Comparison of ENCODE assay signal across 8 mouse cellular contexts in genomic region chr13:45000836-45001227, GRCm38 (mm10). TPM values are rescaled to one million over a fixed set of nuclear protein-coding genes. Genes with fewer than 3 reads are reported as not detected.
A peak's percentile ranks its signal among the peaks of the same experiment; 100 is the strongest.
DNase-seq lines count a peak whose midpoint lies in the region; ATAC-seq and TF ChIP-seq lines count a peak whose summit lies in the region.

No protein-coding gene starts in this region.

- peak overlapping the region; percentile 88 for H3K27ac ChIP-seq in brown adipose tissue, adult 24 weeks (replicated peaks; ENCODE audit: low read depth, low read length)
- no peak overlapping the region for H3K27ac ChIP-seq in hindbrain, embryonic 12.5 days
- H3K27ac ChIP-seq in liver, adult 2 months (replicated peaks; ENCODE audit: insufficient read depth, low read depth, low read length), result peak overlapping the region; percentile 99; the same call in 1 of the 2 replicates
- H3K27ac ChIP-seq in midbrain, postnatal 0 days (ENCODE audit: low read depth, low read length), result no peak overlapping the region

- peak overlapping the region; percentile 83 for H3K4me3 ChIP-seq in brown adipose tissue, adult 24 weeks (ENCODE audit: insufficient read depth, low read depth, low read length)
- H3K4me3 ChIP-seq in hindbrain, embryonic 12.5 days, result peak overlapping the region; percentile 84
- peak overlapping the region; percentile 95; the same call in 1 of the 2 replicates for H3K4me3 ChIP-seq in liver, adult 2 months (ENCODE audit: insufficient read depth, low read depth, low read length)
- peak overlapping the region; percentile 69 for H3K4me3 ChIP-seq in midbrain, postnatal 0 days (ENCODE audit: low read depth, low read length)

- ATAC-seq in erythroid progenitor cell, adult 5-6 weeks (replicated peaks; ENCODE audit: low FRiP score, poor library complexity, severe bottlenecking), result peak; percentile 47; the same call in 1 of the 2 replicates
- no peak for ATAC-seq in hindbrain, embryonic 12.5 days (ENCODE audit: low FRiP score)
- ATAC-seq in midbrain, postnatal 0 days (ENCODE audit: low FRiP score), result no peak

- TF ChIP-seq POLR2A in liver, adult 2 months (IDR thresholded peaks at IDR 0.05; ENCODE audit: extremely low read depth, insufficient read depth, low read length), result no peak

- no peaks in the 10 kb centered on the region for H3K9me3 ChIP-seq in hindbrain, embryonic 12.5 days (replicated peaks)
- no peaks in the 10 kb centered on the region for H3K9me3 ChIP-seq in midbrain, postnatal 0 days (ENCODE audit: low read length)

- peak; percentile 34 for DNase-seq in left cerebral cortex, postnatal 4 days
- no peak for DNase-seq in left cerebral cortex, postnatal 10 days (ENCODE audit: extremely low spot score in 1 of 2, low spot score in 2 of 2)
- DNase-seq in liver, adult 2 months (ENCODE audit: extremely low read depth, low read depth, low spot score), result no peak
- peak; percentile 54 for DNase-seq in midbrain, postnatal 0 days (ENCODE audit: low spot score)
- no peak for DNase-seq in frontal cortex, postnatal 36 days (ENCODE audit: low spot score in 2 of 2)

- H3K79me2 ChIP-seq in liver, adult 2 months (ENCODE audit: control insufficient read depth, insufficient read depth, low read length), result peaks cover 23% of the 10 kb centered on the region

- H3K27me3 ChIP-seq in hindbrain, embryonic 12.5 days, result no peaks in the 10 kb centered on the region
- H3K27me3 ChIP-seq in liver, adult 2 months (ENCODE audit: control insufficient read depth, insufficient read depth, low read length), result no peaks in the 10 kb centered on the region
- H3K27me3 ChIP-seq in midbrain, postnatal 0 days (ENCODE audit: insufficient read depth, low read length), result no peaks in the 10 kb centered on the region

- H3K4me2 ChIP-seq in hindbrain, embryonic 12.5 days (replicated peaks), result peak overlapping the region; percentile 78
- peak overlapping the region; percentile 68 for H3K4me2 ChIP-seq in midbrain, postnatal 0 days (ENCODE audit: low read depth, low read length, poor library complexity, severe bottlenecking)

- WGBS in hindbrain, embryonic 12.5 days, result 15% methylated on average over 7 of the region's 7 CpGs
- whole genome bisulfite sequencing in liver, adult 2 months, result 11% methylated on average over 7 of the region's 7 CpGs
- 14% methylated on average over 7 of the region's 7 CpGs for WGBS in midbrain, postnatal 0 days

- intact Hi-C loops in left cerebral cortex, postnatal 4 days (cut with DNase I), result no loop called here
- intact Hi-C loops in left cerebral cortex, postnatal 10 days (cut with DNase I), result no loop called here

- TF ChIP-seq CTCF in liver, adult 2 months (IDR thresholded peaks at IDR 0.05; ENCODE audit: low read depth, low read length), result no peak
- peak; percentile 72 for TF ChIP-seq CTCF in midbrain, postnatal 0 days (IDR thresholded peaks at IDR 0.05)

- H3K4me1 ChIP-seq in brown adipose tissue, adult 24 weeks (ENCODE audit: control insufficient read depth, insufficient read depth, insufficient read length, low read length), result 0 out of 2 replicates have a peak, but pooled peaks cover 5% of the 10 kb centered on the region
- H3K4me1 ChIP-seq in hindbrain, embryonic 12.5 days, result peaks cover 9% of the 10 kb centered on the region
- H3K4me1 ChIP-seq in liver, adult 2 months (ENCODE audit: control insufficient read depth, insufficient read depth, low read length), result peaks cover 5% of the 10 kb centered on the region; the same call in 1 of the 2 replicates
- H3K4me1 ChIP-seq in midbrain, postnatal 0 days (ENCODE audit: insufficient read depth, low read length), result 0 out of 2 replicates have a peak, but pooled peaks cover 5% of the 10 kb centered on the region

- peak overlapping the region; percentile 93 for H3K9ac ChIP-seq in hindbrain, embryonic 12.5 days
- no peak overlapping the region for H3K9ac ChIP-seq in liver, adult 2 months (ENCODE audit: low read depth, low read length)
- no peak overlapping the region for H3K9ac ChIP-seq in midbrain, postnatal 0 days (replicated peaks; ENCODE audit: low read length, poor library complexity, severe bottlenecking)

- 0 out of 2 replicates have a peak, but pooled peaks cover 2% of the 10 kb centered on the region for H3K36me3 ChIP-seq in hindbrain, embryonic 12.5 days
- H3K36me3 ChIP-seq in liver, adult 2 months (ENCODE audit: control insufficient read depth, insufficient read depth, low read length), result 0 out of 2 replicates have a peak, but pooled peaks cover 3% of the 10 kb centered on the region
- H3K36me3 ChIP-seq in midbrain, postnatal 0 days (ENCODE audit: insufficient read depth, low read length), result no peaks in the 10 kb centered on the region

RNA-seq across cellular contexts. Expression of gene Dtnbp1, which starts 1.1 kb away (rescaled TPM):
- 10 to 100 TPM; 73.2 to 80.5 TPM for total RNA-seq in left cerebral cortex, postnatal 4 days (2021)
- 10 to 100 TPM; 78.4 to 80.9 TPM for total RNA-seq in left cerebral cortex, postnatal 10 days (2021)
- polyA plus RNA-seq in brown adipose tissue, adult 24 weeks (2012; ENCODE audit: insufficient read depth, insufficient read length, missing spikeins), result 110 and 136 TPM in 2 replicates
- 31.7 and 34.4 TPM in 2 replicates for total RNA-seq in erythroid progenitor cell, adult 5-6 weeks (2015; ENCODE audit: low replicate concordance)
- 14.3 and 17.6 TPM in 2 replicates for total RNA-seq in erythroid progenitor cell, adult 5-6 weeks (2017; ENCODE audit: low replicate concordance)
- 79.3 and 81.6 TPM in 2 replicates for polyA plus RNA-seq in hindbrain, embryonic 12.5 days (2016; fragmentation: Nextera tagmentation; extraction: Ambion mirVana)
- 32.5 and 47.9 TPM in 2 replicates for total RNA-seq in liver, adult 2 months (2014; rRNA removed)
- polyA plus RNA-seq in liver, adult 2 months (2012; rRNA removed), result 53.0 and 57.4 TPM in 2 replicates
- 91.0 and 115 TPM in 2 replicates for total RNA-seq in midbrain, postnatal 0 days (2014; rRNA removed)
- 139 TPM in 2 replicates for polyA plus RNA-seq in midbrain, postnatal 0 days (2015; fragmentation: Nextera tagmentation; extraction: Ambion mirVana)

Comparison
In these comparisons a context has a peak if more than half of its experiments do, and no peak if none do; other contexts are left out.
1. DNase-seq: peak in left cerebral cortex, postnatal 4 days (single experiment) and midbrain, postnatal 0 days (single experiment); none in left cerebral cortex, postnatal 10 days (0 of 2), liver, adult 2 months (single experiment) and frontal cortex, postnatal 36 days (0 of 2).
2. H3K27ac ChIP-seq: peak in brown adipose tissue, adult 24 weeks (single experiment) and liver, adult 2 months (single experiment); none in hindbrain, embryonic 12.5 days (single experiment) and midbrain, postnatal 0 days (single experiment).
3. Peak in every context shown above with its lines, with median percentiles within 50 percentile points of each other: H3K4me3 ChIP-seq.